Mouse (Mus musculus) intestine, embryonic 16.5 days (tissue): ENCODE data around the gene Gm3012. TPM values are rescaled to one million over a fixed set of nuclear protein-coding genes. Genes with fewer than 3 reads are reported as not detected.
"Not testable (repeated sequence)": the region's sequence is repeated elsewhere in the genome, so short reads cannot be mapped to it uniquely, and the experiment has no call there.

Experiments
- ATAC-seq: fragments of 200-750 bp; cut with Nextera tagmentation; 2 replicates; pipeline ENCODE4 v1.8.0; 2017; ENCODE audit warnings: moderate TSS enrichment, moderate library complexity
- H3K27ac ChIP-seq: fragments of 300-500 bp; sonication (generic); 2 replicates; pipeline ENCODE4 v1.5.1; 2014; ENCODE audit warnings: mild to moderate bottlenecking, low read length
- H3K27me3 ChIP-seq: fragments of 300-500 bp; sonication (generic); replicated peaks from 2 replicates; pipeline ENCODE4 v1.6.1; 2014; ENCODE audit warnings: low read length, control low read depth, mixed read lengths; ENCODE audit not compliant: control insufficient read depth, insufficient read depth
- H3K36me3 ChIP-seq: fragments of 300-500 bp; sonication (generic); 2 replicates; pipeline ENCODE4 v1.6.1; 2014; ENCODE audit warnings: low read length, control low read depth; ENCODE audit not compliant: control insufficient read depth, insufficient read depth
- H3K4me1 ChIP-seq: fragments of 300-500 bp; sonication (generic); 2 replicates; pipeline ENCODE4 v1.6.1; 2014; ENCODE audit warnings: low read length, control low read depth, mixed read lengths; ENCODE audit not compliant: control insufficient read depth, insufficient read depth
- H3K4me2 ChIP-seq: fragments of 300-500 bp; sonication (generic); 2 replicates; pipeline ENCODE4 v1.6.1; 2014; ENCODE audit warnings: low read depth, low read length, control low read depth
- H3K4me3 ChIP-seq: fragments of 300-500 bp; sonication (generic); 2 replicates; pipeline ENCODE4 v1.5.1; 2014; ENCODE audit warnings: mild to moderate bottlenecking, low read length
- H3K9ac ChIP-seq: fragments of 300-500 bp; sonication (generic); 2 replicates; pipeline ENCODE4 v1.6.1; 2014; ENCODE audit warnings: low read depth, low read length
- H3K9me3 ChIP-seq: fragments of 300-500 bp; sonication (generic); 2 replicates; pipeline ENCODE4 v1.6.1; 2016; ENCODE audit warnings: low read length, control low read depth; ENCODE audit not compliant: control insufficient read depth
- WGBS: fragments of 180-500 bp; shearing (Covaris S2); extraction: QIAGEN DNeasy Blood & Tissue Kit; methylation state at CpG from one replicate; pipeline ENCODE4 v1.1.7; 2014; 5-methylcytosine and 5-hydroxymethylcytosine counted together
- polyA plus RNA-seq: library from polyadenylated mRNA; unstranded; fragments of >200 nt; fragmentation: Nextera tagmentation; extraction: Ambion mirVana; gene quantifications from 2 replicates; pipeline ENCODE4 v1.2.1, GENCODE M21; 2015

Gene Gm3012
- not detected in 2 replicates for polyA plus RNA-seq

DNA sequence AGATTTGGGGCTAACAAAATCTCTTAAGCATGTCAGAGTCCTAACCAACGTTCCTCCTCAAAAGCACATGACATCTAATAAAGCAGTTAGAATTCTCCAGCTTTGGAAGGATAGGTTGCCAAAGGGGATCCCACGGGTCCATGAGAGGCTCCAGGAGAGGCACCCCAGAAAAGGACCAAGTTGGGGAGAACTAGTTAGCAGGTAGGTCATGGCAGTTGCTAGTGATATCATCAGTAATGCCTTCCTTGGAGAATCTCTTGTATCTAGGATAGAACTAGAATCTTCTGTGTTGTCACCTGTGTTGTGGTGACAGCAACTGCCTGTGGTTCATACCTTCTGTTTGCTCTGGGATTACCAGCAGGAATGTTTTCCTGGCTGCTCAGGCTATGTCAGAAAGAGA is at the start of gene Gm3012:
TSS of gene Gm3012 (plus strand) at position 301 of the 400 bp plus-strand sequence.
- H3K9me3 ChIP-seq, H3K4me3 ChIP-seq, H3K4me2 ChIP-seq, H3K27ac ChIP-seq, H3K36me3 ChIP-seq, H3K9ac ChIP-seq, ATAC-seq, H3K27me3 ChIP-seq, H3K4me1 ChIP-seq: not testable (repeated sequence)
- WGBS = no CpG with 5 or more reads among the region's 2 CpGs

DNA sequence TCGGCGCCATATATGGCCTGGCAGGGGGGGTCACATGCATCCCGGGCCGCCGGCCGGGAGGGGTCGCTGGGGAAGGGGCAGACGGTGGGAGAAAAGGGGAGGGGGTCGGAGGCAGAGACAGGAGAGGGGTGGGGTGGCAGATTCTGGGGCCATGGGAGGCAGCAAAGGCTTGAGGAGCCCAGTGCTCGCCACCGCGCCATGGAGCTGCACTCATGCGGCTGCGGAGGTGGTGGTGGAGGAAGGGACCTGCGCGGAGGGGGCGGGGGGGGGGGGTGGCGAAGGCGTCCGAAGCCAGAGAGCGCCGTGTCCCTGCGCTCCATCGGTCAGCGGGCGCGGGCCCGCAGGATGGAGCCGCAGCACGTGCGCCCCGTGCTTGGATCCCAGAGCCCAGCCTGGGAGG is 17.4 kb downstream of the Gm3012 start, which contains the start of gene Gm3020:
TSS of gene Gm3020 (plus strand) at position 301 of the 400 bp plus-strand sequence.
- H3K9me3 ChIP-seq, ATAC-seq, H3K4me3 ChIP-seq, H3K4me1 ChIP-seq, H3K27ac ChIP-seq, H3K4me2 ChIP-seq, H3K9ac ChIP-seq, H3K36me3 ChIP-seq, H3K27me3 ChIP-seq: not testable (repeated sequence)
- WGBS = no CpG with 5 or more reads among the region's 32 CpGs

DNA sequence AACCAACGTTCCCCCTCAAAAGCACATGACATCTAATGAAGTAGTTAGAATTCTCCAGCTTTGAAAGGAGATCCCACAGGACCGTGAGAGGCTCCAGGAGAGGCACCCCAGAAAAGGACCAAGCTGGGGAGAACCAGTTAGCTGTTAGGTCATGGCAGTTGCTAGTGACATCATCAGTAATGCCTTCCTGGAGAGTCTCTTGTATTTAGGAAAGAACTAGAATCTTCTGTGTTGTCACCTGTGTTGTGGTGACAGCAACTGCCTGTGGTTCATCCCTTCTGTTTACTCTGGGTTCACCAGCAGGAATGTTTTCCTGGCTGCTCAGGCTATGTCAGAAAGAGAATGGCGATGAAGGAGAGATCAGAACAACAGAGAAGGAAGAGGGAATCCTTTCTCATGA is 54.2 kb downstream of the Gm3012 start, which contains the start of gene Gm3043:
TSS of gene Gm3043 (plus strand) at position 301 of the 400 bp plus-strand sequence.
- ATAC-seq, H3K4me3 ChIP-seq, H3K9me3 ChIP-seq, H3K4me1 ChIP-seq, H3K9ac ChIP-seq, H3K27ac ChIP-seq, H3K4me2 ChIP-seq, H3K36me3 ChIP-seq, H3K27me3 ChIP-seq: not testable (repeated sequence)
- no CpG with 5 or more reads among the region's 3 CpGs for WGBS

Other genes with a start within 250 kb of the Gm3012 start
- gene Gm10413, start 239.4 kb upstream of the Gm3012 start, polyA plus RNA-seq = not detected in 2 replicates
- gene Gm10409, start 221.9 kb upstream of the Gm3012 start, polyA plus RNA-seq = 0.42 and 0.56 TPM in 2 replicates
- 0.26 and 0.28 TPM in 2 replicates for gene Gm3005, start 206.4 kb upstream of the Gm3012 start, polyA plus RNA-seq
- gene Gm10408, start 185.1 kb upstream of the Gm3012 start, polyA plus RNA-seq = not detected in 2 replicates
- gene Gm3020, start 17.5 kb downstream of the Gm3012 start, polyA plus RNA-seq = 0.42 and 0.56 TPM in 2 replicates
- not detected in 2 replicates for gene Gm3043, start 54.3 kb downstream of the Gm3012 start, polyA plus RNA-seq
- not detected in 2 replicates for gene Gm3002, start 175.6 kb downstream of the Gm3012 start, polyA plus RNA-seq
- not detected in 2 replicates for gene Gm3033, start 211.7 kb downstream of the Gm3012 start, polyA plus RNA-seq
- not detected in 2 replicates for gene Gm2916, start 249.7 kb downstream of the Gm3012 start, polyA plus RNA-seq